In the genomic region with DNA sequence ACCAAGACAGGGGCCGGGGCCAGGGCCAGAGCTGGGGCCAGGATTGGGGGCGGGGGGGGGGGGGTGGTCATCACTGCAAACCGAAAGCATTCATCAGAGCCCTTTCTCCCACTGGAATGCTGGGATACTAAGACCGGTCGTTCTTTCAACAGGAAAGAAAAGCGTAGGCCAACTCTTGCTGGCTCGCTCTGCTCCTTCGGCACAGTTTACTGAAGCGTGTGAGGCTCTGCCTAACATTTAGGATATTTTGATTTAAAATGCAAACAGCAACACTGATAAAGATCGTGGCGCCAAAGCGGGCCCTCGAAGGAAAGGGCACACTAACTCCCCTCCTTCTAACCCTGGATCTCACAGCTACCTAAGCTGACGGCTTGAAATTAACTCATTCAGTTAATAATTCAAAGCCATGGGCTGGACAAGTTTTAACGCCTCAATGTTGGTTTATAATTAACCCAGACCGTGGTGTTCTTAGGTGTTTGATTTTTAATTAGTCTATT, we compare ENCODE assay signal across 9 mouse cellular contexts.
DNase-seq lines count a peak whose midpoint lies in the region; ATAC-seq and TF ChIP-seq lines count a peak whose summit lies in the region.
"Had no signal": no experiment of that assay in that cellular context is flagged by ENCODE, and none has a peak within 500 bp of the region (broad histone marks: within the 10 kb centered on the region; RNA-seq: fewer than 3 reads in every experiment).

No protein-coding gene starts in this region.

- no peak overlapping the region for H3K4me2 ChIP-seq in hindbrain, embryonic 15.5 days
- peak overlapping the region; percentile 11; the same call in 1 of the 2 replicates for H3K4me2 ChIP-seq in stomach, postnatal 0 days (replicated peaks; ENCODE audit: low read depth)

- H3K27ac ChIP-seq in hindbrain, embryonic 15.5 days (replicated peaks), result peak overlapping the region; percentile 66
- H3K27ac ChIP-seq in stomach, postnatal 0 days (replicated peaks), result peak overlapping the region; percentile 56

- H3K36me3 ChIP-seq in hindbrain, embryonic 15.5 days, result no peaks in the 10 kb centered on the region
- H3K36me3 ChIP-seq in stomach, postnatal 0 days (ENCODE audit: control insufficient read depth, insufficient read depth, low read length), result no peaks in the 10 kb centered on the region

- TF ChIP-seq EP300 in stomach, postnatal 0 days (optimal IDR thresholded peaks at IDR 0.05), result no peak

- TF ChIP-seq CTCF in stomach, postnatal 0 days (IDR thresholded peaks at IDR 0.05; ENCODE audit: low read depth), result no peak

- DNase-seq in urinary bladder, postnatal 14 days (ENCODE audit: low spot score), result peak; percentile 61
- DNase-seq in urinary bladder, adult 2 months (ENCODE audit: low spot score), result no peak
- peak; percentile 65 to 85 for DNase-seq in kidney, postnatal 36 days
- no peak for DNase-seq in stomach, postnatal 0 days (ENCODE audit: low spot score)
- no peak for DNase-seq in cerebellum, postnatal 14 days
- DNase-seq in spleen, adult 18-20 months, result no peak
- DNase-seq: cerebellum, adult 2 months had no signal

- H3K4me1 ChIP-seq in hindbrain, embryonic 15.5 days (replicated peaks), result peaks cover 63% of the 10 kb centered on the region
- H3K4me1 ChIP-seq in stomach, postnatal 0 days (replicated peaks; ENCODE audit: control insufficient read depth, insufficient read depth), result peaks cover 19% of the 10 kb centered on the region

- H3K27me3 ChIP-seq in hindbrain, embryonic 15.5 days, result no peaks in the 10 kb centered on the region
- no peaks in the 10 kb centered on the region for H3K27me3 ChIP-seq in stomach, postnatal 0 days (ENCODE audit: control insufficient read depth, insufficient read depth, low read length)

- H3K4me3 ChIP-seq in hindbrain, embryonic 15.5 days, result no peak overlapping the region
- H3K4me3 ChIP-seq in stomach, postnatal 0 days (ENCODE audit: low read depth, low read length), result no peak overlapping the region

- no peak for ATAC-seq in hindbrain, embryonic 15.5 days (ENCODE audit: low FRiP score, low read depth)
- ATAC-seq in stomach, postnatal 0 days (ENCODE audit: low FRiP score, low TSS enrichment), result no peak
- no peak for ATAC-seq in activated CD4-positive, CD25-positive, alpha-beta regulatory T cell, adult 4 months

- 47% methylated on average over 15 of the region's 16 CpGs for WGBS in hindbrain, embryonic 15.5 days
- WGBS in stomach, postnatal 0 days, result 23% methylated on average over 15 of the region's 16 CpGs

- no peaks in the 10 kb centered on the region for H3K9me3 ChIP-seq in hindbrain, embryonic 15.5 days
- no peaks in the 10 kb centered on the region for H3K9me3 ChIP-seq in stomach, postnatal 0 days (ENCODE audit: control insufficient read depth, low read length)

- no peak overlapping the region for H3K9ac ChIP-seq in hindbrain, embryonic 15.5 days
- H3K9ac ChIP-seq in stomach, postnatal 0 days (ENCODE audit: low read length), result 0 out of 2 replicates have a peak overlapping the region, but pooled peaks have one; percentile 14

Comparison
In these comparisons a context has a peak if more than half of its experiments do, and no peak if none do; other contexts are left out.
1. DNase-seq: peak in urinary bladder, postnatal 14 days (single experiment) and kidney, postnatal 36 days (2 of 2); none in urinary bladder, adult 2 months (single experiment), stomach, postnatal 0 days (single experiment), cerebellum, postnatal 14 days (0 of 2) and spleen, adult 18-20 months (0 of 2).